Mouse (Mus musculus) testis, adult 2 months (tissue): Measurements from ENCODE around the gene Sema6d.

Source experiments
- CTCF ChIP-seq: fragments of 200-500 bp; IDR thresholded peaks from 2 replicates; pipeline ENCODE4 v1.5.1; 2012; ENCODE audit warnings: low read depth, mild to moderate bottlenecking, inconsistent platforms, low read length, moderate library complexity; ENCODE audit not compliant: control insufficient read depth, insufficient read depth, insufficient replicate concordance
- POLR2A ChIP-seq: fragments of 200-500 bp; IDR thresholded peaks from 2 replicates; pipeline ENCODE4 v1.6.1; 2012; ENCODE audit warnings: low read depth, mild to moderate bottlenecking, inconsistent platforms, low read length, moderate library complexity; ENCODE audit not compliant: control insufficient read depth

DNA sequence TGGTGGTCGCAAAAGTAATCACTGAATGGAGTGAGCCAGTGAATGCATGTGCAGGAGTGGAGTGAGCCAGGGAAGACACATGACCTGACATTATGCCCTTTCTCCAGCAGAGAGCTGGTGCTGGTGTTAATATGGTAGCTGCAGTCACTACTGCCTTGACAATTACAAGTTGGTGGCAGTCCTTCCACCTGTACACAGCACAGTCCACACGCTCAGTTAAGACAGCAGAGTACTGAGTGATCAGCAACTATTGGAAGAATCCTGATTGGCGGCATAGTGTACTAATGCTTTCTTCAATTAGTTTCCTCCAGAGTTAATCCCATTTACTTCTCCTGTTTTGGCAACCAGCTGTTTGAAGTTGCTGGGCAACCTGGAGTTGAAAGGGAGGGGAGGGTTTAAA is 81.9 kb downstream of the Sema6d start:
- TF ChIP-seq CTCF (no peak), POLR2A (no peak)
